Mouse (Mus musculus): ENCODE results near the gene BC100530. TPM values are rescaled to one million over a fixed set of nuclear protein-coding genes. Genes with fewer than 3 reads are reported as not detected.
"Not testable (repeated sequence)": the region's sequence is repeated elsewhere in the genome, so short reads cannot be mapped to it uniquely, and the experiment has no call there.

Gene BC100530
- 54.2 and 65.9 TPM in 2 replicates for polyA plus RNA-seq (2015; fragmentation: Nextera tagmentation; extraction: Ambion mirVana)

DNA sequence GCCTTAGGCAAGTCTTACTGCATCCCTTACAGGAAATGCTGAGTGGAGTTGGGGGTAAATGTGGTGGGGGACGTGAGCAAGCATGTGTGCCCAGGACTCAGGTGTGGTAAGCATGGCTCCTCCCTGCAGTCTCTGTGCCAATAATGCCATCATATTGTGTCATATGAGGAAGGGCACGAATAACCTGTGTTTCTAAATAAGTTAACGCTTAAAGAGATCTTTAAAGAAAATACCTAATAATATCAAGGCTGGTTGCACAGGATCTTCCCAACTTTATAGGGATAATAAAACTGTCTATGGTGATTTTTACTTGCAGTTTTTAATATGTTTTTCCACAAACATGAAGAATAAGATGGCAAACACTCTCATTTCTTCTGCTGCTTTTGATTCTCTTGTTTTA is at the start of gene BC100530:
Gene BC100530 (minus strand): TSS at position 101 of the 400 bp plus-strand sequence.
- 66% methylated on average over 3 of the region's 3 CpGs for WGBS
- not testable (repeated sequence) for DNase-seq (ENCODE audit: low spot score); H3K27me3 ChIP-seq (replicated peaks; ENCODE audit: insufficient read depth, low read length); H3K27ac ChIP-seq (ENCODE audit: low read length); H3K4me3 ChIP-seq (ENCODE audit: low read depth, low read length); H3K9me3 ChIP-seq (ENCODE audit: low read length); H3K4me1 ChIP-seq (ENCODE audit: insufficient read depth, low read depth, low read length); H3K9ac ChIP-seq (replicated peaks; ENCODE audit: low read depth); H3K4me2 ChIP-seq (replicated peaks; ENCODE audit: low read depth, low read length); ATAC-seq; H3K36me3 ChIP-seq (ENCODE audit: insufficient read depth, low read length)

DNA sequence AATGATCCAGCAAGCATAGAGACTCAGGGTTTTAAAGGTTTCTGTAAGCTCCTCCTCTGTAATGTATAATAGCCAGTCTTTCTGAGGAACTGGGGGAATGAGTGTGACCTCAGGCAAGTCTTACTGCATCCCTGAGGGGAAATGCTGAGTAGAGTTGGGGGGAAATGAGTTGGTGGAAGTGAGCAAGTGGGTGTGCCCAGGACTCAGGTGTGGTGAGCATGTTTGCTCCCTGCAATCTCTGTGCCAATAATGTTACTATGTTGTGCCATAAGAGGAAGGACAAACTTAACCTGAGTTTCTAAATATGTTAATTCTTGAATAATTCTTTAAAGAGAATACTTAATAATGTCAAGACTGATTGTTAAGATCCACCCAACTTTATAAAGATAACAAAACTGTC is 40.8 kb upstream of the BC100530 start, which contains the start of gene Stfa2:
Gene Stfa2 (minus strand): TSS at position 101 of the 400 bp plus-strand sequence.
- TF ChIP-seq EP300 (IDR thresholded peaks at IDR 0.05) (no peak), CTCF (IDR thresholded peaks at IDR 0.05) (no peak)
- H3K4me3 ChIP-seq (ENCODE audit: low read depth, low read length): no peak within 1 kb of the TSS
- no peaks in the 10 kb centered on the region for H3K27me3 ChIP-seq (replicated peaks; ENCODE audit: insufficient read depth, low read length)
- H3K36me3 ChIP-seq (ENCODE audit: insufficient read depth, low read length): no peaks in the 10 kb centered on the region
- H3K4me1 ChIP-seq (ENCODE audit: insufficient read depth, low read depth, low read length): no peaks in the 10 kb centered on the region
- H3K4me2 ChIP-seq (replicated peaks; ENCODE audit: low read depth, low read length): no peak within 1 kb of the TSS
- no peak within 1 kb of the TSS for H3K27ac ChIP-seq (ENCODE audit: low read length)
- no peak for ATAC-seq
- no peaks in the 10 kb centered on the region for H3K9me3 ChIP-seq (ENCODE audit: low read length)
- no peak for DNase-seq (ENCODE audit: low spot score)
- no peak within 1 kb of the TSS for H3K9ac ChIP-seq (replicated peaks; ENCODE audit: low read depth)

DNA sequence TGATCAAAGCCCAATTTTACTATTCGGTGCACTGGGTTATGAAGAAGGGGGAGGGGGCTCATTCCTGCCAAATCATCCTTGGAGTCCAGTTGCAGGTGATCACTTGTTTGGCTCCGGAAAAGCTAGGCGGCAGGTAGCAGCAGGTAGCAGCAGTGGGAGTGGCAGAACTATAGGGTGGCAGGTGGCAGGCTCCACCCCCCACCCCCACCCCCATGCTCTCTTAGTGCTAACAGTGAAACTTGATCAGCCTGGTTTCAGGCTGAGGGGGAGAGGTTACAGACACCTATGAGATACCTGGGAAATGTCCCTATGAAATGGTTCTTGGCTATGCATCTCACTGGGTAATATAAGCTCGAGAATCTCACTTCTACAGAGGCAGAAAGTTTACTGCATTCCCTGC is 21.5 kb upstream of the BC100530 start:
- no peak overlapping the region for H3K4me2 ChIP-seq (replicated peaks; ENCODE audit: low read depth, low read length)
- no peak for ATAC-seq

DNA sequence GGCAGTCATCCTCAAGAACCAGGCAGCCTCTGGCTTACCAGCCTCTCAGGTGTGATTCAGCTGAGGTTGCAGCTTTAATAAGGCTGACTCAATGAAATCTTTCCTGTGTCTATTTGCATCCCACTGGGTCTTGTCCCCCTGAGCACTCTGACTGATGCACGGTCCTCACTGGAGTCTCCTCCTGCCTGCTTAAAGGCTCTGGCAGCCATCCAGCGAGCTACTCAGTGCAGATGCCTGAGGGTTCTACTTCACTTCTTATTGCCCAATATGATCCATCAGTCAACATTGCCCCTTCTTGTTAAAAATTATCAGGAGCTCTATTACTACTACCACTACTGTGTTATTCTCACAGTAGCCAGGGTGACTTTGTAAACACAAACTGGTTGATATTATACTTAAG is 30.4 kb downstream of the BC100530 start:
- no peak for TF ChIP-seq CTCF (IDR thresholded peaks at IDR 0.05)
- Histone ChIP-seq H3K4me1 (ENCODE audit: insufficient read depth, low read depth, low read length) (no peaks in the 10 kb centered on the region), H3K4me2 (replicated peaks; ENCODE audit: low read depth, low read length) (no peak overlapping the region), H3K9me3 (ENCODE audit: low read length) (no peaks in the 10 kb centered on the region), H3K4me3 (ENCODE audit: low read depth, low read length) (no peak overlapping the region), H3K36me3 (ENCODE audit: insufficient read depth, low read length) (no peaks in the 10 kb centered on the region), H3K9ac (replicated peaks; ENCODE audit: low read depth) (no peak overlapping the region), H3K27me3 (replicated peaks; ENCODE audit: insufficient read depth, low read length) (no peaks in the 10 kb centered on the region), H3K27ac (ENCODE audit: low read length) (no peak overlapping the region)
- DNase-seq (ENCODE audit: low spot score): no peak
- WGBS: 48% methylated on average over 2 of the region's 2 CpGs
- no peak for ATAC-seq

More for the DNA sequence above, 21.5 kb upstream of the BC100530 start:
- Histone ChIP-seq H3K9ac (replicated peaks; ENCODE audit: low read depth) (no peak overlapping the region), H3K27me3 (replicated peaks; ENCODE audit: insufficient read depth, low read length) (no peaks in the 10 kb centered on the region), H3K4me1 (ENCODE audit: insufficient read depth, low read depth, low read length) (no peaks in the 10 kb centered on the region), H3K27ac (ENCODE audit: low read length) (no peak overlapping the region), H3K4me3 (ENCODE audit: low read depth, low read length) (no peak overlapping the region), H3K9me3 (ENCODE audit: low read length) (no peaks in the 10 kb centered on the region), H3K36me3 (ENCODE audit: insufficient read depth, low read length) (no peaks in the 10 kb centered on the region)
- WGBS: 11% methylated on average over 4 of the region's 4 CpGs
- no peak for DNase-seq (ENCODE audit: low spot score)
- TF ChIP-seq EP300 (IDR thresholded peaks at IDR 0.05) (no peak), CTCF (IDR thresholded peaks at IDR 0.05) (no peak)

DNA sequence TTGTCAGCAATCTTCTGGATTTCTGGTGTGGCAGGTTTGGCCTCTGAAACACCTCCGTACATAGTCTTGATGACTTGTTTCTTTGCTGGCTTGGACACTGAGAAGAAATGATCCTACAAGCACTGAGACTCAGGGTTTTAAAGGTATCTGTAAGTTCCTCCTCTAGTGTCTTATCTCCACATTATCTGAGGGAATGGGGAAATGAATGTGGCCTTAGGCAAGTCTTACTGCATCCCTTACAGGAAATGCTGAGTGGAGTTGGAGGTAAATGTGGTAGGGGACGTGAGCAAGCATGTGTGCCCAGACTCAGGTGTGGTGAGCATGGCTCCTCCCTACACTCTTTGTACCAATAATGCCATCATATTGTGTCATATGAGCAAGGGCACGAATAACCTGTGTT is 33.3 kb downstream of the BC100530 start, which contains the start of gene BC117090:
Gene BC117090 (minus strand): TSS at position 101 of the 400 bp plus-strand sequence.
- DNase-seq (ENCODE audit: low spot score) (no peak), ATAC-seq (no peak)
- H3K9me3 ChIP-seq (ENCODE audit: low read length): no peaks in the 10 kb centered on the region
- H3K4me2 ChIP-seq (replicated peaks; ENCODE audit: low read depth, low read length): no peak within 1 kb of the TSS
- no peaks in the 10 kb centered on the region for H3K36me3 ChIP-seq (ENCODE audit: insufficient read depth, low read length)
- H3K27me3 ChIP-seq (replicated peaks; ENCODE audit: insufficient read depth, low read length): no peaks in the 10 kb centered on the region
- no peaks in the 10 kb centered on the region for H3K4me1 ChIP-seq (ENCODE audit: insufficient read depth, low read depth, low read length)
- H3K4me3 ChIP-seq (ENCODE audit: low read depth, low read length): no peak within 1 kb of the TSS
- 67% methylated on average over 3 of the region's 3 CpGs for WGBS
- no peak within 1 kb of the TSS for H3K9ac ChIP-seq (replicated peaks; ENCODE audit: low read depth)
- no peak within 1 kb of the TSS for H3K27ac ChIP-seq (ENCODE audit: low read length)
- TF ChIP-seq EP300 (IDR thresholded peaks at IDR 0.05): no peak
- no peak for TF ChIP-seq CTCF (IDR thresholded peaks at IDR 0.05)

DNA sequence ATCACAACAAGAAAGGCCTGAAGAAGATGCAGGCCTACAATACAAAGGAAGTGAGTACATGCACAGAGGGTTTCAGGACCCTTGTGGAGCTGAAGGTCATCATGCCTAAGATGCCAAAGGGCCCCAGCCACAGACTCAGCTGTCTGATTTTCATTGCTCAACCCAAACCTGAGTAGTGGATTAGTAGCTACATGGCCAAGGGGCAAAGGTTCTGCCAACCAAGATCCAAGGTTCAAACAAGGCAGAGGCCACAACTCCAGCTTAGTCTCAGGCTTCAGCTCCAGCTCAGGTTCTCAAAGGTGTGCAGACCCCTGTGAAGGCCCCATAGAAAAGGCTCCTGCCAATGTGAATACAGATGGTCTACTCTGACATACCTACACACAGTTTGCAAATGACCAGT is 48.3 kb downstream of the BC100530 start:
- DNase-seq (ENCODE audit: low spot score) (no peak), ATAC-seq (no peak)
- Histone ChIP-seq H3K27ac (ENCODE audit: low read length) (no peak overlapping the region), H3K9me3 (ENCODE audit: low read length) (no peaks in the 10 kb centered on the region), H3K9ac (replicated peaks; ENCODE audit: low read depth) (no peak overlapping the region), H3K36me3 (ENCODE audit: insufficient read depth, low read length) (no peaks in the 10 kb centered on the region), H3K4me1 (ENCODE audit: insufficient read depth, low read depth, low read length) (no peaks in the 10 kb centered on the region), H3K4me2 (replicated peaks; ENCODE audit: low read depth, low read length) (no peak overlapping the region), H3K4me3 (ENCODE audit: low read depth, low read length) (no peak overlapping the region), H3K27me3 (replicated peaks; ENCODE audit: insufficient read depth, low read length) (no peaks in the 10 kb centered on the region)
- no peak for TF ChIP-seq EP300 (IDR thresholded peaks at IDR 0.05)
- no peak for TF ChIP-seq CTCF (IDR thresholded peaks at IDR 0.05)

DNA sequence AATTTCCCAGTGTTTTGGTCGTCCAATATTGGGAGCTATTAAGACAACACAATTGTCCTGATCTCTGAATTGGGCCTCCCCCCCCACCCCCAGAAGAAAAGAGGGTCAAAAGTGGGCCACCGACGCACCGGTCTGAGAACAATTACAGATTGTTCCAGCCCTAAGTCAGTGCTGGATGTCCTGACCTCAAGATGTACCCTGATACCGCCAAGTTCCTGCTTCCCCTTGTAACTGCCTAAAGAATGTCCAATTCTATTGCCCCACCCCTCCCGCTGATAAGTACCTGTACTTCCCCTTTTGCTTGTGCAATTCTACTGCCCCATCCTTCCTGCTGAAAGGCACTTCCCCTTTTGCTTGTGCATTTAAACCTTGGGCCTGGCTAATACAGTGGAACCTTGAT is 51.4 kb downstream of the BC100530 start:
- H3K27ac ChIP-seq (ENCODE audit: low read length); H3K9me3 ChIP-seq (ENCODE audit: low read length); H3K4me3 ChIP-seq (ENCODE audit: low read depth, low read length); H3K27me3 ChIP-seq (replicated peaks; ENCODE audit: insufficient read depth, low read length); H3K9ac ChIP-seq (replicated peaks; ENCODE audit: low read depth); H3K4me1 ChIP-seq (ENCODE audit: insufficient read depth, low read depth, low read length); H3K4me2 ChIP-seq (replicated peaks; ENCODE audit: low read depth, low read length); ATAC-seq; H3K36me3 ChIP-seq (ENCODE audit: insufficient read depth, low read length); DNase-seq (ENCODE audit: low spot score): not testable (repeated sequence)
- WGBS: 74% methylated on average over 6 of the region's 6 CpGs

Other genes starting within 250 kb of the BC100530 start
- 0.04 TPM in 1 of 2 replicates, not detected in the other for gene Csta1, start 236.5 kb downstream of the BC100530 start, polyA plus RNA-seq (2015; fragmentation: Nextera tagmentation; extraction: Ambion mirVana)
- gene Stfa2l1, start 210.9 kb downstream of the BC100530 start, polyA plus RNA-seq (2015; fragmentation: Nextera tagmentation; extraction: Ambion mirVana): 29.2 and 33.1 TPM in 2 replicates
- 45.8 and 58.3 TPM in 2 replicates for gene Gm5483, start 183.5 kb downstream of the BC100530 start, polyA plus RNA-seq (2015; fragmentation: Nextera tagmentation; extraction: Ambion mirVana)
- 5.7 and 5.8 TPM in 2 replicates for gene Gm5416, start 157.3 kb downstream of the BC100530 start, polyA plus RNA-seq (2015; fragmentation: Nextera tagmentation; extraction: Ambion mirVana)
- gene 2010005H15Rik, start 146.3 kb downstream of the BC100530 start, polyA plus RNA-seq (2015; fragmentation: Nextera tagmentation; extraction: Ambion mirVana): 19.0 and 24.4 TPM in 2 replicates
- gene Stfa1, start 90.8 kb downstream of the BC100530 start, polyA plus RNA-seq (2015; fragmentation: Nextera tagmentation; extraction: Ambion mirVana): 83.8 and 88.0 TPM in 2 replicates
- 0.67 TPM in 1 of 2 replicates, not detected in the other for gene BC117090, start 33.4 kb downstream of the BC100530 start, polyA plus RNA-seq (2015; fragmentation: Nextera tagmentation; extraction: Ambion mirVana)
- 19.8 and 20.5 TPM in 2 replicates for gene Stfa2, start 40.7 kb upstream of the BC100530 start, polyA plus RNA-seq (2015; fragmentation: Nextera tagmentation; extraction: Ambion mirVana)
- gene Stfa3, start 87.6 kb upstream of the BC100530 start, polyA plus RNA-seq (2015; fragmentation: Nextera tagmentation; extraction: Ambion mirVana): 14.5 and 16.1 TPM in 2 replicates
- 0.12 TPM in 1 of 2 replicates, not detected in the other for gene Casr, start 194.4 kb upstream of the BC100530 start, polyA plus RNA-seq (2015; fragmentation: Nextera tagmentation; extraction: Ambion mirVana)

All from lung, postnatal 0 days (tissue).